Mouse (Mus musculus) kidney, postnatal 14 days (tissue): ENCODE measurements at regions not wholly inside any gene's neighbourhood (a gene's known extent, or its start where the extent isn't known, plus 50 kb on each side); places are given as distances from the start of the nearest gene placed in this dataset.

ENCODE experiments used
- DNase-seq: peaks from one replicate; pipeline ENCODE4 v3.0.0; 2022; ENCODE audit warnings: mixed read lengths

GRCm38 (mm10) chr13:80611937-80612336 is 271.2 kb upstream of the Arrdc3 start:
- DNase-seq: no peak

GRCm38 (mm10) chr13:80613167-80613883 is 269.9 kb upstream of the Arrdc3 start:
- no peak for DNase-seq

- no peak for DNase-seq
These were observed 269.3 kb upstream of the Arrdc3 start for GRCm38 (mm10) chr13:80613884-80614247.

- DNase-seq: no peak
These were observed 268.2 kb upstream of the Arrdc3 start for GRCm38 (mm10) chr13:80614971-80615370.

GRCm38 (mm10) chr13:80623005-80623404 is 260.2 kb upstream of the Arrdc3 start:
- no peak for DNase-seq

GRCm38 (mm10) chr13:80641334-80641733 is 241.8 kb upstream of the Arrdc3 start:
- no peak for DNase-seq

- no peak for DNase-seq
These were observed 235.6 kb upstream of the Arrdc3 start for GRCm38 (mm10) chr13:80647578-80647977.

- DNase-seq: no peak
These were observed 230.1 kb upstream of the Arrdc3 start for GRCm38 (mm10) chr13:80652967-80653539.

- DNase-seq: no peak
These were observed 216.9 kb upstream of the Arrdc3 start for GRCm38 (mm10) chr13:80666186-80666713.

GRCm38 (mm10) chr13:80689871-80690270 is 193.3 kb upstream of the Arrdc3 start:
- DNase-seq: no peak

- DNase-seq: peak; percentile 1
These were observed 192.4 kb upstream of the Arrdc3 start for GRCm38 (mm10) chr13:80690654-80691386.

- DNase-seq: no peak
These were observed 187.5 kb upstream of the Arrdc3 start for GRCm38 (mm10) chr13:80695549-80696150.

- DNase-seq: no peak
These were observed 173.5 kb upstream of the Arrdc3 start for GRCm38 (mm10) chr13:80709531-80710306.

GRCm38 (mm10) chr13:80719313-80719712 is 163.9 kb upstream of the Arrdc3 start:
- DNase-seq: no peak

GRCm38 (mm10) chr13:80723215-80724006 is 159.8 kb upstream of the Arrdc3 start:
- DNase-seq: no peak

GRCm38 (mm10) chr13:80729202-80729601 is 154.0 kb upstream of the Arrdc3 start:
- no peak for DNase-seq

GRCm38 (mm10) chr13:80745991-80746390 is 137.2 kb upstream of the Arrdc3 start:
- no peak for DNase-seq

GRCm38 (mm10) chr13:80747022-80747421 is 136.2 kb upstream of the Arrdc3 start:
- peak; percentile 21 for DNase-seq
